Mouse (Mus musculus) heart, adult 2 months (tissue): ENCODE data around the gene Zdhhc7. TPM values are rescaled to one million over a fixed set of nuclear protein-coding genes. Genes with fewer than 3 reads are reported as not detected.

Experiments used
- DNase-seq, 2 experiments: peaks; one replicate each; pipeline ENCODE4 v3.0.0; 2021
- H3K27ac ChIP-seq: fragments of 200-600 bp; 2 replicates; pipeline ENCODE4 v1.8.1; 2022
- H3K27me3 ChIP-seq: fragments of 200-500 bp; 2 replicates; pipeline ENCODE4 v1.6.1; 2012; ENCODE audit warnings: mild to moderate bottlenecking, low read length, inconsistent platforms, mixed read lengths; ENCODE audit not compliant: control insufficient read depth, insufficient read depth
- H3K36me3 ChIP-seq: fragments of 200-500 bp; 2 replicates; pipeline ENCODE4 v1.6.1; 2012; ENCODE audit warnings: low read length, inconsistent platforms; ENCODE audit not compliant: control insufficient read depth, insufficient read depth
- H3K4me1 ChIP-seq: fragments of 200-500 bp; 2 replicates; pipeline ENCODE4 v1.6.1; 2011; ENCODE audit warnings: low read length; ENCODE audit not compliant: control insufficient read depth, insufficient read depth
- H3K4me3 ChIP-seq: fragments of 200-600 bp; 2 replicates; pipeline ENCODE4 v1.8.1; 2022
- H3K79me2 ChIP-seq: fragments of 200-500 bp; replicated peaks from 2 replicates; pipeline ENCODE4 v1.6.1; 2012; ENCODE audit warnings: mild to moderate bottlenecking, inconsistent platforms, low read length, moderate library complexity, mixed read lengths; ENCODE audit not compliant: control insufficient read depth, insufficient read depth
- H3K9ac ChIP-seq: fragments of 200-500 bp; 2 replicates; pipeline ENCODE4 v1.6.1; 2012; ENCODE audit warnings: low read depth, mild to moderate bottlenecking, control low read depth, inconsistent platforms, low read length, mixed read lengths
- CTCF ChIP-seq: fragments of 200-600 bp; IDR thresholded peaks from 2 replicates; pipeline ENCODE4 v1.8.1; 2022; ENCODE audit warnings: antibody characterized with exemption, mild to moderate bottlenecking, moderate library complexity
- EP300 ChIP-seq: fragments of 200-500 bp; IDR thresholded peaks from 2 replicates; pipeline ENCODE4 v1.6.1; 2011; ENCODE audit warnings: low read depth, low read length, control low read depth; ENCODE audit not compliant: insufficient read depth
- POLR2A ChIP-seq: fragments of 200-500 bp; IDR thresholded peaks from 2 replicates; pipeline ENCODE4 v1.6.1; 2011; ENCODE audit warnings: mild to moderate bottlenecking, low read depth, low read length, control low read depth; ENCODE audit not compliant: insufficient read depth
- WGBS: fragments of 180-500 bp; shearing (Covaris S2); methylation state at CpG from one replicate; pipeline ENCODE4 v1.1.7; 2018; 5-methylcytosine and 5-hydroxymethylcytosine counted together
- intact Hi-C: fragments of 180-260 bp; cut with DNase I; formaldehyde crosslinking; loops from one replicate; pipeline ENCODE4 v1.15.1; 2025
- polyA plus RNA-seq: library from polyadenylated mRNA; depleted of rRNA; stranded (reverse); fragments of >200 nt; gene quantifications from 2 replicates; pipeline ENCODE4 v1.2.3, GENCODE M21; 2012
- total RNA-seq, 2 experiments: library from RNA; stranded (reverse); gene quantifications; 2 replicates each; pipeline ENCODE4 v1.2.3; 2021

Zdhhc7 gene
- total and polyA plus RNA-seq, 3 experiments: 34.2 to 48.5 (median 35.4) TPM

- H3K27me3 ChIP-seq: no peaks in the 10 kb centered on the region
- no peak overlapping the region; the same call in 1 of the 2 replicates for H3K27ac ChIP-seq
- H3K36me3 ChIP-seq: no peaks in the 10 kb centered on the region
- H3K4me3 ChIP-seq: no peak overlapping the region
- TF ChIP-seq CTCF (no peak), EP300 (no peak), POLR2A (no peak)
- H3K79me2 ChIP-seq: no peaks in the 10 kb centered on the region; the same call in 1 of the 2 replicates
- intact Hi-C loops: no loop called here
- WGBS: 80% methylated on average over 5 of the region's 5 CpGs
- H3K9ac ChIP-seq: no peak overlapping the region
- peaks cover 23% of the 10 kb centered on the region for H3K4me1 ChIP-seq
- DNase-seq: no peak
Observed at GRCm38 (mm10) chr8:120118847-120119246, 17.6 kb upstream of the Zdhhc7 start.

GRCm38 (mm10) chr8:120118162-120118561, 16.9 kb upstream of the Zdhhc7 start:
- TF ChIP-seq POLR2A: no peak
- TF ChIP-seq EP300: no peak
- TF ChIP-seq CTCF: no peak
- H3K4me1 ChIP-seq: peaks cover 23% of the 10 kb centered on the region
- H3K4me3 ChIP-seq: no peak overlapping the region
- H3K9ac ChIP-seq: no peak overlapping the region
- no peak for DNase-seq
- WGBS: 43% methylated on average over 9 of the region's 9 CpGs
- intact Hi-C loops: no loop called here
- no peak overlapping the region; the same call in 1 of the 2 replicates for H3K27ac ChIP-seq
- no peaks in the 10 kb centered on the region; the same call in 1 of the 2 replicates for H3K79me2 ChIP-seq
- H3K36me3 ChIP-seq: no peaks in the 10 kb centered on the region
- no peaks in the 10 kb centered on the region for H3K27me3 ChIP-seq

GRCm38 (mm10) chr8:120116600-120116999, 15.3 kb upstream of the Zdhhc7 start:
- no peak for DNase-seq
- Histone ChIP-seq H3K9ac (no peak overlapping the region), H3K27me3 (no peaks in the 10 kb centered on the region), H3K4me3 (no peak overlapping the region), H3K27ac (no peak overlapping the region; the same call in 1 of the 2 replicates), H3K4me1 (peaks cover 26% of the 10 kb centered on the region), H3K36me3 (no peaks in the 10 kb centered on the region), H3K79me2 (no peaks in the 10 kb centered on the region; the same call in 1 of the 2 replicates)
- no peak for TF ChIP-seq CTCF
- intact Hi-C loops: no loop called here
- 68% methylated on average over 7 of the region's 7 CpGs for WGBS

DNA sequence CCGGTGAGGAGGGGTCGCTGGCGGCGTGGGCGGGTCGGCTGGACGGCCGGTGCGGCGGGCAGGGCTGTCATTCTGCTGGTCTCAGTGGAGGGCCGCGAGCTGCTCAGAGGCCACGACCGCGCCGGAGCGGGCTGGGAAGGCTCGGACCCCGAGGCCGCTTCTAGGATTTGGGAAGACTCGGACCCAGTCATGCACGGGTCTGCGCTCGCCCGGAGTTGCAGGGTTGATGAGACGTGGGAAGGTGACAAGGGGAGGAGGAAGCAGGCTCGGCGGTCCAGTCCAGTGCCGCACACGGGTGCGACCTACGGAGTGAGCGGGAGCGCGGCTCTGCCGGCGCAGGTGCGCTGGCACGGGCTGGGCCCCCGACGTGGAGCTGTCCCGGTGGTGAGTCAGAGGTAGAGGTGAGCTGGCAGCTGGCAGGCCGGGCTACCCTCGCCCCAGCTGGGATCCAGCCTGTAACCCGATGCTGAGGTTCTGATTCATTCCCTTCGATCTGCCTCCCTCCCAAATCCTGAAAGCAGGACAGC, 13.1 kb upstream of the Zdhhc7 start:
- WGBS: 1% methylated on average over 46 of the region's 46 CpGs
- H3K36me3 ChIP-seq: no peaks in the 10 kb centered on the region
- peak overlapping the region; percentile 64 for H3K27ac ChIP-seq
- intact Hi-C loops: no loop called here
- DNase-seq: no peak
- peak overlapping the region; percentile 55 for H3K4me3 ChIP-seq
- no peaks in the 10 kb centered on the region for H3K27me3 ChIP-seq
- no peak for TF ChIP-seq EP300
- no peak for TF ChIP-seq POLR2A
- H3K4me1 ChIP-seq: peaks cover 18% of the 10 kb centered on the region
- no peaks in the 10 kb centered on the region for H3K79me2 ChIP-seq
- H3K9ac ChIP-seq: peak overlapping the region; percentile 93

GRCm38 (mm10) chr8:120113758-120114255, 12.5 kb upstream of the Zdhhc7 start, which contains the start of gene 6430548M08Rik:
6430548M08Rik (plus strand) TSS chr8:120114152.
- Histone ChIP-seq H3K79me2 (no peaks in the 10 kb centered on the region), H3K4me1 (peaks cover 16% of the 10 kb centered on the region), H3K4me3 (peak within 1 kb of the TSS; percentile 60), H3K27ac (peak within 1 kb of the TSS; percentile 99), H3K36me3 (no peaks in the 10 kb centered on the region), H3K9ac (peak within 1 kb of the TSS; percentile 93), H3K27me3 (no peaks in the 10 kb centered on the region)
- under 1% methylated on average over 60 of the region's 61 CpGs for WGBS
- DNase-seq: peak; percentile 100
- intact Hi-C loops: no loop called here
- TF ChIP-seq CTCF: peak; percentile 71
- TF ChIP-seq POLR2A: peak; percentile 97
- TF ChIP-seq EP300: no peak

DNA sequence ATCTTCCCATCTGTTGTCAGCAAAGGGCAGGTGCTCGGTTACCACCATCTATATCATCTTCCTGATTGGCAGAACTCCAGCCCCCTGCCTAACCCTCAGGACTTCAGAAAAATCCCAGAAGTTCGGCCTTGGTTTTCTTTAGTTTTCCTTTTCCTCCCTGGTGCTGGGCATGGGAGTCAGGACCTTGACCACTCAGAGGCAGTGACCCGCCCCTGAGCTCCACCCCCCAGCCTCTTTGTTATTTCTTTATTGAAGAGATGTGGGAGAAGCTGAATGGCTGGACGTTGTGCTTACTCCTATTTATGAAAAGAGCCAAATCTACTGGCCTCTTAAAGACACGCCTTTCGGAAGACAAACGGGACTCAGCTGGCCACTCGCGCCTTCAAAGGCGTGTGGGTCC, 12.0 kb upstream of the Zdhhc7 start:
- no peak for DNase-seq
- peak overlapping the region; percentile 82 for H3K9ac ChIP-seq
- no peak for TF ChIP-seq CTCF
- TF ChIP-seq POLR2A: no peak
- TF ChIP-seq EP300: 0 out of 2 replicates have a peak, but pooled peaks have one; percentile 5
- H3K36me3 ChIP-seq: no peaks in the 10 kb centered on the region
- peaks cover 12% of the 10 kb centered on the region for H3K4me1 ChIP-seq
- H3K79me2 ChIP-seq: no peaks in the 10 kb centered on the region
- H3K27ac ChIP-seq: peak overlapping the region; percentile 99
- intact Hi-C loops: no loop called here
- H3K27me3 ChIP-seq: no peaks in the 10 kb centered on the region
- 2% methylated on average over 10 of the region's 10 CpGs for WGBS
- peak overlapping the region; percentile 60 for H3K4me3 ChIP-seq
